Mouse (Mus musculus) forebrain, embryonic 14.5 days (tissue): ENCODE data around the gene Lsamp. TPM values are rescaled to one million over a fixed set of nuclear protein-coding genes. Genes with fewer than 3 reads are reported as not detected.

Experiments
- ATAC-seq: fragments of 200-750 bp; cut with Nextera tagmentation; 2 replicates; pipeline ENCODE4 v1.8.0; 2017; ENCODE audit warnings: mild to moderate bottlenecking, moderate library complexity
- DNase-seq: peaks from one replicate; pipeline ENCODE4 v3.0.0-alpha.2; 2015; ENCODE audit warnings: low spot score
- H3K27ac ChIP-seq: fragments of 300-500 bp; sonication (generic); 2 replicates; pipeline ENCODE4 v1.5.1; 2014; ENCODE audit warnings: low read depth, mild to moderate bottlenecking, control low read depth, low read length, moderate library complexity
- H3K27me3 ChIP-seq: fragments of 300-500 bp; sonication (generic); replicated peaks from 2 replicates; pipeline ENCODE4 v1.6.1; 2014; ENCODE audit warnings: low read length, control low read depth, mixed read lengths; ENCODE audit not compliant: control insufficient read depth, insufficient read depth
- H3K36me3 ChIP-seq: fragments of 300-500 bp; sonication (generic); 2 replicates; pipeline ENCODE4 v1.6.1; 2014; ENCODE audit warnings: low read length, control low read depth; ENCODE audit not compliant: control insufficient read depth, insufficient read depth
- H3K4me1 ChIP-seq: fragments of 300-500 bp; sonication (generic); 2 replicates; pipeline ENCODE4 v1.6.1; 2014; ENCODE audit warnings: antibody characterized with exemption, low read length, control low read depth; ENCODE audit not compliant: control insufficient read depth, insufficient read depth
- H3K4me2 ChIP-seq: fragments of 300-500 bp; sonication (generic); 2 replicates; pipeline ENCODE4 v1.6.1; 2014; ENCODE audit warnings: mild to moderate bottlenecking, control low read depth, low read length
- H3K4me3 ChIP-seq: fragments of 300-500 bp; sonication (generic); 2 replicates; pipeline ENCODE4 v1.5.1; 2014; ENCODE audit warnings: low read depth, low read length, control low read depth
- H3K9ac ChIP-seq: fragments of 300-500 bp; sonication (generic); 2 replicates; pipeline ENCODE4 v1.6.1; 2014; ENCODE audit warnings: mild to moderate bottlenecking, low read length, control low read depth, moderate library complexity
- H3K9me3 ChIP-seq: fragments of 300-500 bp; sonication (generic); replicated peaks from 2 replicates; pipeline ENCODE4 v1.6.1; 2016; ENCODE audit warnings: low read length, control low read depth, mixed read lengths; ENCODE audit not compliant: control insufficient read depth
- WGBS: fragments of 180-500 bp; shearing (Covaris S2); extraction: QIAGEN DNeasy Blood & Tissue Kit; methylation state at CpG from one replicate; pipeline ENCODE4 v1.1.7; 2014; 5-methylcytosine and 5-hydroxymethylcytosine counted together
- polyA plus RNA-seq: library from polyadenylated mRNA; unstranded; fragments of >200 nt; fragmentation: Nextera tagmentation; extraction: Ambion mirVana; gene quantifications from 2 replicates; pipeline ENCODE4 v1.2.1, GENCODE M21; 2014

Gene Lsamp
- polyA plus RNA-seq, 1 experiment from 2014 or later, result 19.0 TPM

- Histone ChIP-seq H3K27ac (no peak overlapping the region), H3K27me3 (no peaks in the 10 kb centered on the region), H3K4me2 (no peak overlapping the region), H3K36me3 (no peaks in the 10 kb centered on the region), H3K9ac (no peak overlapping the region), H3K9me3 (no peaks in the 10 kb centered on the region), H3K4me3 (no peak overlapping the region), H3K4me1 (no peaks in the 10 kb centered on the region)
- ATAC-seq (peak; percentile 44; the same call in 1 of the 2 replicates), DNase-seq (peak; percentile 61)
- WGBS, result 58% methylated on average over 5 of the region's 5 CpGs
Observed at GRCm38 (mm10) chr16:41588675-41589301, 1604.6 kb downstream of the Lsamp start.

DNA sequence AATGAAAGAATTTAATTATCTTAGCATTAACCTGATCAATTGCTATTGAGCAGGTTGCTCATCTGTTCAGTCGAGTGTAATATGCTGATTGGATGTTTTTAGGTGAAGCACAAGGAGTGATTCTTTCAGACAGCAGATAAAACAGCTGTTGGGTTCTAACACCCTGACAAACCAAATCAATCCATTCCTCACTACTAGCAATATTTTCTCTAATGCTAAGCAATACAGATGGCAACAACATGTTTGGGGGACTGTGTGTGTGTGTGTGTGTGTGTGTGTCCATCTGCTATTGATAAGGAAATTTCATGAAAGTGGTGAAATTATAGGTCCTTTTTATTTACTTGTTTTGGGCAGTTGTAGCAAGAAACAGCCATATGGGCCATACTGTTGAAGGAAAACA lies 1628.1 kb downstream of the Lsamp start:
- Histone ChIP-seq H3K4me3 (no peak overlapping the region), H3K36me3 (no peaks in the 10 kb centered on the region), H3K4me2 (no peak overlapping the region), H3K4me1 (peaks cover 3% of the 10 kb centered on the region; the same call in 1 of the 2 replicates), H3K27ac (no peak overlapping the region), H3K9me3 (no peaks in the 10 kb centered on the region), H3K9ac (no peak overlapping the region), H3K27me3 (no peaks in the 10 kb centered on the region)
- DNase-seq, result peak; percentile 41
- 51% methylated on average over 1 of the region's 1 CpGs for WGBS
- ATAC-seq, result peak; percentile 65; the same call in 1 of the 2 replicates

DNA sequence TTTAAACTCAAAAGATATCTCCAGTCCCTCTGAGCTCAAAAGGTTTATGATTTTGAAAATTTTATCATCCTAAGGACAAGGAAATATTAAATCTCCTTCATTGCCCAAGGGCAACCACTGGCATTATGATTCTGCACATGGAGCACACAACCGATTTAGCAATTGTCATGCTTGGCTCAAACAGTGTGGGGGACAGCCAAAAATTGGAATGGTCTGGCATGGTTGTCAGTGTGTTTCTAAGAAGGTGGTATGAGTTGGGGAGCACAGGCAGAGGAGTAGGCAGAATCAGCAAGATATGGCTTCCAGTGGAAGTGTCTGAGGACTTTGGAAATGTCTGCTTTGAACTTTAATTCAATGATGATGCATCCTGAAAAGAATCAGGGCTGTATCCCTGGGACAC lies 1639.7 kb downstream of the Lsamp start:
- Histone ChIP-seq H3K27me3 (no peaks in the 10 kb centered on the region), H3K9ac (no peak overlapping the region), H3K27ac (no peak overlapping the region), H3K4me1 (no peaks in the 10 kb centered on the region), H3K9me3 (no peaks in the 10 kb centered on the region), H3K36me3 (no peaks in the 10 kb centered on the region), H3K4me2 (no peak overlapping the region), H3K4me3 (no peak overlapping the region)
- DNase-seq (no peak), ATAC-seq (no peak)
- WGBS, result 82% methylated on average over 1 of the region's 1 CpGs

- 18% methylated on average over 2 of the region's 2 CpGs for WGBS
- peak; percentile 36 for DNase-seq
- peak; percentile 58; the same call in 1 of the 2 replicates for ATAC-seq
Observed at GRCm38 (mm10) chr16:41633898-41634297, 1649.7 kb downstream of the Lsamp start.

DNA sequence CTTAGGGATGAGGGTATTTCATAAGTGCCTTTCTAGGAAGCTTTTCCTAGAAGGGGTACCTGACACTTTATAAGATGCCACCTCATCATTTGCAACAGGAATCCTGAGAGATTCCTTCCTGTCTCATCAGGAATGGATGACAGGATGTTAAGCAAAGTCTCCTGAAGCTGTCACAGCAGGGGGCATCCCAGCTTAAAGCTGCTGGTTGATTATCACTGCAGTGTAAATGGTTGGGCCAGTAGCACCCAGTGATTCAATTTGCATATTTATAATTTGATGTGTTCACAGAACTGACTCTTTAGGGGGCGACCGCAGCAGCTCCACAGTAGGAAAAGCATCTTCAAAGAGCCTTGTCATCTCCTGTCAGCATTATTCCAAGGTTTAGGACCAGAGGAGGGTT lies 1656.7 kb downstream of the Lsamp start:
- H3K4me3 ChIP-seq, result no peak overlapping the region
- ATAC-seq, result no peak
- DNase-seq, result peak; percentile 41
- no peaks in the 10 kb centered on the region for H3K27me3 ChIP-seq
- WGBS, result 47% methylated on average over 2 of the region's 2 CpGs
- H3K9me3 ChIP-seq, result no peaks in the 10 kb centered on the region
- H3K4me2 ChIP-seq, result no peak overlapping the region
- H3K9ac ChIP-seq, result no peak overlapping the region
- H3K36me3 ChIP-seq, result no peaks in the 10 kb centered on the region
- H3K4me1 ChIP-seq, result no peaks in the 10 kb centered on the region
- H3K27ac ChIP-seq, result no peak overlapping the region

More at GRCm38 (mm10) chr16:41633898-41634297, 1649.7 kb downstream of the Lsamp start:
- Histone ChIP-seq H3K36me3 (no peaks in the 10 kb centered on the region), H3K27me3 (no peaks in the 10 kb centered on the region), H3K4me2 (no peak overlapping the region), H3K9ac (no peak overlapping the region), H3K9me3 (no peaks in the 10 kb centered on the region), H3K4me3 (no peak overlapping the region), H3K4me1 (no peaks in the 10 kb centered on the region), H3K27ac (no peak overlapping the region)

DNA sequence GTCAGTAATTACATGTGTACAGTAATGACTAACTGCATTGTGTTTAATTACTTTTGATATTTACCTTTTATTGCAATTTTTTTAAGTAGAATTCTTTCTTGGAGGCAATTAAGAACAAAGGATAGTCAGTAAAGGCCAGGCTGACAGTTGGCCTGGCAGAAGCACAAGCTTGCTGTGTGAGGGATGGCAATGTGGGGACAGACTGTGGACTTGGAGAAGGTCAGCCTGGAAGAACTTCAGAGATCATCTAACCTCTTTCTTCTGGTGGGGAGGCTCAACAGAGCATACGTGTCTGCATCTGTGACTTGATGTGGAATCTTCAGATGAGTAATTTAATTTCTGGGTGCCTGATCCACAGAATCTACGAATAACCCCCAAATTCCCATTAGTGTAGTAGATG lies 1669.1 kb downstream of the Lsamp start:
- DNase-seq (no peak), ATAC-seq (no peak)
- Histone ChIP-seq H3K27me3 (no peaks in the 10 kb centered on the region), H3K27ac (no peak overlapping the region), H3K9me3 (no peaks in the 10 kb centered on the region), H3K4me1 (no peaks in the 10 kb centered on the region), H3K9ac (no peak overlapping the region), H3K4me3 (no peak overlapping the region), H3K36me3 (no peaks in the 10 kb centered on the region), H3K4me2 (no peak overlapping the region)
- 93% methylated on average over 2 of the region's 2 CpGs for WGBS

DNA sequence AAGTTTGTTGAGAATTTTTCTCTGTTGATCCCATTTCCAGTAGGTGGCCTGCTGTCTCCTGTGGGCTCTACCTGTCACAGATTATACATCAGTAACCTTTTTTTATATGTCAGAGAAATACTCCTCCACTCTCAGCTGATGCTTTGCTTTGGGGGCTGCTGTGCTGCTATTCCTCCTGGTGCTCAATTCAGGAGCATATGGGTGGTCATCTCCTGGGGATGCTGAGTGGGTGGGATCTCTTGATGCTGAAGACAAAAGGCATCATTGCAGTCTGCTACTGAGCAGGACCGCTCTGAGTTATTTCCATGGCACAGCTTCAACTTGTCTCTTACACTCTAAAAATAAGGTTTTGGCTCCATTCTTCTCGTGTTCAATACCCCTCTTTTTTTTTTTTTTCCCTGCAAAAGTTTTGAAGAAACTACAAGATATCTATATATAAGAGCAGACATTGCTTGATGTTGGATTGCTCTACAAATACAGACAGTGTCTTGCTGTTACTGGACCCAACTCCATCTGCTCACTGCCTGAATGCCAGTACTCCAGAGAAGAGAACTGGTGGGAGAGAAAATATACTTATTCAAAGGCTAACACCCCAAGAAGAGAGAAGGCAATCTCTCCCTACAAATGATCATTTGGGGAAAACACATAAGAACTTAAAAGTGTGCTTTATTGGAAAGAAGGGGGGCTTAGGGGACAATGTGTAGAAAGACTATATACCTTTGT lies 1690.3 kb downstream of the Lsamp start:
- no peak overlapping the region for H3K4me3 ChIP-seq
- no peak overlapping the region for H3K27ac ChIP-seq
- no peak for DNase-seq
- H3K4me1 ChIP-seq, result no peaks in the 10 kb centered on the region
- H3K9ac ChIP-seq, result no peak overlapping the region
- WGBS, result 73% methylated on average over 2 of the region's 2 CpGs
- no peaks in the 10 kb centered on the region for H3K36me3 ChIP-seq
- no peaks in the 10 kb centered on the region for H3K27me3 ChIP-seq
- H3K9me3 ChIP-seq, result no peaks in the 10 kb centered on the region
- H3K4me2 ChIP-seq, result no peak overlapping the region
- no peak for ATAC-seq

DNA sequence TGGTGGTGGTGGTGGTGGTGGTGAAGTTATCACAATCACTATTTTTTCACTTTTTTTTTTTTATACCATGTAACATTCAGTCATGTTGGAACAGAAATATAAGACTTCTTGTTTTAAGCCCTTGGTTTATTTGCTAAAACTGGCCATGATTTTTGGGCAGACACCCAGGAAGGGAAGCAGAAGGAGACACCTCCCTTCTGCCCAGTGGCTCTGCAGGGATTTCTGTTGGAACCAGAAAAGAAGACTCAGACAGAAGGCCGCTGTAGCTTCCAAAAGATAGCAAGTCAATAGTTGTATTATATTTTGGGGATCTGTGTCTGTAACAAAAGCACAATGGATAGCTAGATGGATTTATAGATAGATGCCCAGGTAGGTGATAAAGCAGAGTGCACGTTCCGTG lies 1691.6 kb downstream of the Lsamp start:
- Histone ChIP-seq H3K4me2 (no peak overlapping the region), H3K4me1 (no peaks in the 10 kb centered on the region), H3K27ac (no peak overlapping the region), H3K9me3 (no peaks in the 10 kb centered on the region), H3K4me3 (no peak overlapping the region), H3K27me3 (no peaks in the 10 kb centered on the region), H3K9ac (no peak overlapping the region), H3K36me3 (no peaks in the 10 kb centered on the region)
- no peak for ATAC-seq
- WGBS, result 89% methylated on average over 3 of the region's 3 CpGs
- DNase-seq, result no peak

- H3K36me3 ChIP-seq, result no peaks in the 10 kb centered on the region
- no peaks in the 10 kb centered on the region for H3K4me1 ChIP-seq
- ATAC-seq (no peak), DNase-seq (no peak)
- H3K9me3 ChIP-seq, result no peaks in the 10 kb centered on the region
- H3K4me2 ChIP-seq, result no peak overlapping the region
- no peak overlapping the region for H3K4me3 ChIP-seq
- H3K9ac ChIP-seq, result no peak overlapping the region
- H3K27me3 ChIP-seq, result no peaks in the 10 kb centered on the region
- no peak overlapping the region for H3K27ac ChIP-seq
Observed at GRCm38 (mm10) chr16:41692435-41692834, 1708.3 kb downstream of the Lsamp start.
